Mouse (Mus musculus) heart, adult 2 months (tissue): ENCODE measurements around the gene Cfap99.

ENCODE experiments used
- CTCF ChIP-seq: fragments of 200-600 bp; IDR thresholded peaks from 2 replicates; pipeline ENCODE4 v1.8.1; 2022; ENCODE audit warnings: antibody characterized with exemption, mild to moderate bottlenecking, moderate library complexity
- POLR2A ChIP-seq: fragments of 200-500 bp; IDR thresholded peaks from 2 replicates; pipeline ENCODE4 v1.6.1; 2011; ENCODE audit warnings: mild to moderate bottlenecking, low read depth, low read length, control low read depth; ENCODE audit not compliant: insufficient read depth

- TF ChIP-seq POLR2A (no peak), CTCF (no peak)
Observed at GRCm38 (mm10) chr5:34266065-34266464, 22.3 kb upstream of the Cfap99 start.
